Mouse (Mus musculus) midbrain, embryonic 13.5 days (tissue): Measurements from ENCODE around the gene Mocs2. TPM values are rescaled to one million over a fixed set of nuclear protein-coding genes. Genes with fewer than 3 reads are reported as not detected.
A peak's percentile ranks its signal among the peaks of the same experiment; 100 is the strongest.

Source experiments
- ATAC-seq: fragments of 200-750 bp; cut with Nextera tagmentation; 2 replicates; pipeline ENCODE4 v1.8.0; 2017; ENCODE audit warnings: mild to moderate bottlenecking, moderate TSS enrichment, moderate library complexity
- H3K27ac ChIP-seq: fragments of 300-500 bp; sonication (generic); 2 replicates; pipeline ENCODE4 v1.5.1; 2015; ENCODE audit warnings: inconsistent platforms, mild to moderate bottlenecking, moderate library complexity
- H3K27me3 ChIP-seq: fragments of 300-500 bp; sonication (generic); 2 replicates; pipeline ENCODE4 v1.6.1; 2015; ENCODE audit warnings: mild to moderate bottlenecking, inconsistent platforms
- H3K36me3 ChIP-seq: fragments of 300-500 bp; sonication (generic); 2 replicates; pipeline ENCODE4 v1.6.1; 2015; ENCODE audit warnings: mild to moderate bottlenecking, inconsistent platforms
- H3K4me1 ChIP-seq: fragments of 300-500 bp; sonication (generic); replicated peaks from 2 replicates; pipeline ENCODE4 v1.6.1; 2015; ENCODE audit warnings: inconsistent platforms
- H3K4me2 ChIP-seq: fragments of 300-500 bp; sonication (generic); replicated peaks from 2 replicates; pipeline ENCODE4 v1.6.1; 2015; ENCODE audit warnings: moderate library complexity, mild to moderate bottlenecking, inconsistent platforms
- H3K4me3 ChIP-seq: fragments of 300-500 bp; sonication (generic); replicated peaks from 2 replicates; pipeline ENCODE4 v1.5.1; 2015; ENCODE audit warnings: mild to moderate bottlenecking, inconsistent platforms
- H3K9ac ChIP-seq: fragments of 300-500 bp; sonication (generic); replicated peaks from 2 replicates; pipeline ENCODE4 v1.6.1; 2015; ENCODE audit warnings: mild to moderate bottlenecking, inconsistent platforms
- H3K9me3 ChIP-seq: fragments of 300-500 bp; sonication (generic); 2 replicates; pipeline ENCODE4 v1.6.1; 2016; ENCODE audit warnings: mild to moderate bottlenecking, inconsistent platforms
- WGBS: fragments of 180-500 bp; shearing (Covaris S2); methylation state at CpG from one replicate; pipeline ENCODE4 v1.1.7; 2015; 5-methylcytosine and 5-hydroxymethylcytosine counted together
- polyA plus RNA-seq: library from polyadenylated mRNA; unstranded; fragments of >200 nt; fragmentation: Nextera tagmentation; extraction: Ambion mirVana; gene quantifications from 2 replicates; pipeline ENCODE4 v1.2.1, GENCODE M21; 2015

The Mocs2 gene
- polyA plus RNA-seq, 1 experiment from 2014 or later = 99.6 TPM

DNA sequence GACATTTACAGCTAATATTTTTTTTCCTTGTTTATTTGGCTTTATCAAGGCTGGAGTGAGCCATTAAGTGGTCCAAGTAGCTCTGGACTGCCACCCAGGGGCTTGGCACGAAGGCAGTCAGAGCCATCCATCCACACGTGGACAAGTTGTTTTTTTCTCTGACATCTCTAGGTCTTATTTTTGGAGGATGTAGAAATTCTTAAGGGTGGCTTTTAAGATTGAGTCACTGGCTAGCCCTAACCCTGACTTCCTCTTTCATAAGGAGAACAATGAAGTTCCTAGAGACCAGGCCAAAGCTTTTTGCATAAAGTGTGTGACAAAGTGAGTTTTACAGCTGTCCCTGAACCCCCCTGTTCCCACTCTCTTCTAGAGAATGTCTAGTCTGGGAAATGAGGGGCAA, 16.5 kb downstream of the Mocs2 start:
- Histone ChIP-seq H3K9ac (no peak overlapping the region), H3K36me3 (peaks cover 13% of the 10 kb centered on the region), H3K4me1 (peaks cover 6% of the 10 kb centered on the region; the same call in 1 of the 2 replicates), H3K4me2 (no peak overlapping the region), H3K27me3 (no peaks in the 10 kb centered on the region), H3K4me3 (no peak overlapping the region), H3K27ac (no peak overlapping the region), H3K9me3 (no peaks in the 10 kb centered on the region)
- no peak for ATAC-seq
- 83% methylated on average over 2 of the region's 2 CpGs for WGBS

DNA sequence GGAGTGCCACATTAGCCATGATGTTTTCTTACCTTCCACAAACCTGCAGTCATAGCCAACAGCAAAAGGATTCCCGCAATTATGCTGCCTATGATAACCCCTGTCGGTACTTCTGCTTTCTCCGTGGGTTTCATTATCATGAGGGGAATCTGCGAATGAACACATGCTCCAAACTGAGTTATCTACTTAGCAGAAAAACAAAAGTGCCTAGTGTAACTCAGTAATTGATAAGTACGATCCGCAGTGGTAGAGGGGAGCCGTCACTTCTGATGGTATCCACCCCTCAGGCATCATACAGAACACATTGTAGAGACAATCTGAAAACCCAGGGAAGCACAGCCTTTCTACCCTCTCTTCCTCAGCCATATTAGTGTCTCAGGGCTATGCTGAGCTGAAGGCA, 19.0 kb downstream of the Mocs2 start:
- Histone ChIP-seq H3K9ac (no peak overlapping the region), H3K4me3 (no peak overlapping the region), H3K4me1 (peaks cover 12% of the 10 kb centered on the region; the same call in 1 of the 2 replicates), H3K27me3 (no peaks in the 10 kb centered on the region), H3K4me2 (no peak overlapping the region), H3K27ac (no peak overlapping the region), H3K36me3 (no peaks in the 10 kb centered on the region), H3K9me3 (no peaks in the 10 kb centered on the region)
- 95% methylated on average over 7 of the region's 7 CpGs for WGBS
- ATAC-seq = no peak

DNA sequence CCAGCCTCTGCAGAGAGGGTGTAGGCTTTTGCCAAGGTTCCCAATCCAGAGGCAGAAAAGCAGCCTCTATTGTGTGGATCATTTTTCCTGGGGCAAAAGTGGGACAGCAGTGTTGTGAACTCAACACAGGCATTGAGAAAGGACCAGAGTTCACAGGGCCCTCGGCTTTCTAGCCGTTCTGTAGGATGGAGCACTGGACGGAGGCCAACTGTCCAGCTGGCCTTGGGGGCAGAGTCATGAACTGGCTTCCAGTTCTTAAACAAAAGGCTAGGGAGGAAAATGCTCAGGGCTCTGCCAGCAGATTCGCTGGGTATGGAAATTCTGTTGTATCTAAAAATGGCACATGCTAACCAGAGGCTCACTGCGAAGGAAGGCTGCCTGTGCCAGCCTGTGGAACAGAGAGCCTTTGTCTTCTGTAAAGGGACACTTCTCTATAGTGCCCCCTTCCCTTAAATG, 20.5 kb downstream of the Mocs2 start:
- Histone ChIP-seq H3K27me3 (no peaks in the 10 kb centered on the region), H3K4me3 (no peak overlapping the region), H3K9ac (no peak overlapping the region), H3K4me1 (peaks cover 12% of the 10 kb centered on the region; the same call in 1 of the 2 replicates), H3K36me3 (no peaks in the 10 kb centered on the region), H3K9me3 (no peaks in the 10 kb centered on the region), H3K27ac (0 out of 2 replicates have a peak overlapping the region, but pooled peaks have one; percentile 7), H3K4me2 (no peak overlapping the region)
- peak; percentile 80 for ATAC-seq
- WGBS = 57% methylated on average over 5 of the region's 5 CpGs

DNA sequence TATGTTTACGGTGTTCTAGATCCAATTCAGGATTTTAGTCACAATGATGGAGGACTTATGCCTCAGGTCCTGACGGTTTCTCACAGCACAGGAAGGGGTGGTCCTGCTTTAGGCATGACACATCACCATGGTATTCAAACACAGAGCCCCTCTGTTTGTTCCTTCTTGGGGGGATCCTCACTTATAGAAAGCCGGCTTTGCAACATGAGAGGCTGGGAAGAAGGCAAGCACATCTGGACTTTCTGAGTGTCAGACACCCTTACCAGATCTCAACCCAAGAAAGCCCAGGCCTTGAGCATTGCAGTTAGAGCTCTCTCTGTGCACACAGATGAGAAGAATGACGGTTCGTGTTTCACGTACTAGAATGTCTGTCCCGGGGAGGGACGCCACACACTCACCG, 21.1 kb downstream of the Mocs2 start:
- Histone ChIP-seq H3K4me1 (peaks cover 12% of the 10 kb centered on the region; the same call in 1 of the 2 replicates), H3K27ac (0 out of 2 replicates have a peak overlapping the region, but pooled peaks have one; percentile 10), H3K36me3 (no peaks in the 10 kb centered on the region), H3K27me3 (no peaks in the 10 kb centered on the region), H3K4me2 (no peak overlapping the region), H3K4me3 (no peak overlapping the region), H3K9me3 (no peaks in the 10 kb centered on the region), H3K9ac (no peak overlapping the region)
- WGBS = 78% methylated on average over 9 of the region's 9 CpGs
- peak; percentile 71; the same call in 1 of the 2 replicates for ATAC-seq

DNA sequence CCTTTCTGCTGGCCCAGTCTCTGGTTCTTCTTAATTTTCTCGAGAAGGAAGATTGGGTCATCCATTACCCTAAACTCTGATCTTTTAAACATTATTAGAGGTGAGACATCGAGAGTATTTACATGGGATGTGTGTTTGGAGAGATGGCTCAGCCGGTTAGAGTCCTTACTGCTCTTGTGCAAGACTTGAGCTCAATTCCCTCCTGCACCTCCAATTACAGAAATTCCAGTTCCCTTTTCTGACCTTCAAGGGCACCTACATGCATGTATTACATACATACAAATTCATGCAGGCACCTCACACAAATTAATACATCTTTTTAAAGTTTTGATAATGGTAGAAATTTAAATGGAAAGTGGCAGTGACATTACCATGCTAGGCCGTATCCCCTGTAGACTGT, 22.5 kb downstream of the Mocs2 start:
- Histone ChIP-seq H3K9me3 (no peaks in the 10 kb centered on the region), H3K9ac (no peak overlapping the region), H3K4me2 (no peak overlapping the region), H3K27me3 (no peaks in the 10 kb centered on the region), H3K4me3 (no peak overlapping the region), H3K36me3 (no peaks in the 10 kb centered on the region), H3K4me1 (peaks cover 12% of the 10 kb centered on the region; the same call in 1 of the 2 replicates), H3K27ac (no peak overlapping the region)
- no peak for ATAC-seq
- 88% methylated on average over 4 of the region's 4 CpGs for WGBS

DNA sequence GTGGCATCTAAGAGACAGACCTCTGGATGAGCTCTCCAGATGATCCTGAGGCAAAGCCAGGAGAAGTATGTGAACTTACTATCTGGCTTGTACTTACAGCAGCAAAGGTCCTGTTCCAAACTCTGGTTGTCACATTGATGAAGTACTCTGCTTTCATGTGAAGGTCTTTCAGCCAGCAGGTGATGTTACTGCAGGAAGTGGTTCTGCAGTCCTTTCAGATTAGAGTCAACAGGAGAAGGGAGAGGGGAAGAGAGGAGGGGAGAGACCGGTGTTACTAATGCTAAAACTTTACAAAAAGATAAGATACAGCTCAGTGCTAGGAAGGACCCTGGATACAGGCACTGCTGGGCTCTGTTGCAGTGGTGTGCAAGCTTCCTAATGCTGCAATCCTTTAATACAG, 25.3 kb downstream of the Mocs2 start:
- Histone ChIP-seq H3K4me1 (peaks cover 13% of the 10 kb centered on the region; the same call in 1 of the 2 replicates), H3K9me3 (no peaks in the 10 kb centered on the region), H3K27me3 (no peaks in the 10 kb centered on the region), H3K4me2 (no peak overlapping the region), H3K27ac (no peak overlapping the region), H3K36me3 (no peaks in the 10 kb centered on the region), H3K9ac (no peak overlapping the region), H3K4me3 (no peak overlapping the region)
- 76% methylated on average over 1 of the region's 1 CpGs for WGBS
- ATAC-seq = no peak

DNA sequence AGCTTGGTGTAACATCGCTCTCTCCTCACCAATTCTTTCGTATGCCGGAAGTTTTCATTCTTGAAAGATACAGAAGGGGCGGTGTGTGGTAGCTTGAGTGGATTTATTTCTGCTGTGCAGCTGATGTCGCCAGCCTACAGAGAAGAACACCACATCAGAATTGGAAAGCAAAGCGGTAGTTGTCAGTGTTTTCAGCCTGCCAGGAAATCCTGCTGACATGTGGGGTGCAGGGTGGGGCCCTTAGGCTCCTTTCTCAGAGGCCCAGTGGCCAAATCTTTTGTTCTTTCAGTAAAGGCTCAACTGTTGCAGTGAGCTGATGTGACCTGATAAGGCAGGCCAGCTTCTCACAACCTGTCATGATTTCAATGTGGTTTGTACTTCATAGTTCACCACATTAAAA, 27.8 kb downstream of the Mocs2 start:
- no peak overlapping the region for H3K4me2 ChIP-seq
- no peak overlapping the region for H3K27ac ChIP-seq
- no peak overlapping the region for H3K4me3 ChIP-seq
- 79% methylated on average over 6 of the region's 6 CpGs for WGBS
- ATAC-seq = no peak
- H3K27me3 ChIP-seq = no peaks in the 10 kb centered on the region
- 0 out of 2 replicates have a peak, but pooled peaks cover 8% of the 10 kb centered on the region for H3K4me1 ChIP-seq
- H3K9me3 ChIP-seq = no peaks in the 10 kb centered on the region
- H3K36me3 ChIP-seq = no peaks in the 10 kb centered on the region
- H3K9ac ChIP-seq = no peak overlapping the region

DNA sequence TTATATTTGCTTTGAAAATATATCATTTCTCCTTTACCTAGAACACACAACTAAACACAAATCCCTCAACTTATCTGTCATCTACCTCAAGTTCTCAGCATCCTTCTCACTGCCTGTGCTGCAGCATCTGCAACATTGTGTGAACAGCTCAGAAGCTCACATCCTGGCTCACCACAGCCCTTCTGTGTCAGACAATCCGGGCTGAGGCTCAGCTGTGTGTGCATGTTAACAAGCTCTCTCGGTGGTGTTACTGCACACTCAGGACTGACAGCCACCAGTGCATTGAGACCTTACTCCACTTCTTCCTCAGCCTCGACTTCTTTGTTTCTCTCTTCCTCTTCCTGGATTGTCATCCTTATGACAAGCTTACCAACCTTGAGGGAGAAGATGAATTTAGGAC, 30.9 kb downstream of the Mocs2 start:
- WGBS = 62% methylated on average over 3 of the region's 3 CpGs
- no peak overlapping the region for H3K4me3 ChIP-seq

DNA sequence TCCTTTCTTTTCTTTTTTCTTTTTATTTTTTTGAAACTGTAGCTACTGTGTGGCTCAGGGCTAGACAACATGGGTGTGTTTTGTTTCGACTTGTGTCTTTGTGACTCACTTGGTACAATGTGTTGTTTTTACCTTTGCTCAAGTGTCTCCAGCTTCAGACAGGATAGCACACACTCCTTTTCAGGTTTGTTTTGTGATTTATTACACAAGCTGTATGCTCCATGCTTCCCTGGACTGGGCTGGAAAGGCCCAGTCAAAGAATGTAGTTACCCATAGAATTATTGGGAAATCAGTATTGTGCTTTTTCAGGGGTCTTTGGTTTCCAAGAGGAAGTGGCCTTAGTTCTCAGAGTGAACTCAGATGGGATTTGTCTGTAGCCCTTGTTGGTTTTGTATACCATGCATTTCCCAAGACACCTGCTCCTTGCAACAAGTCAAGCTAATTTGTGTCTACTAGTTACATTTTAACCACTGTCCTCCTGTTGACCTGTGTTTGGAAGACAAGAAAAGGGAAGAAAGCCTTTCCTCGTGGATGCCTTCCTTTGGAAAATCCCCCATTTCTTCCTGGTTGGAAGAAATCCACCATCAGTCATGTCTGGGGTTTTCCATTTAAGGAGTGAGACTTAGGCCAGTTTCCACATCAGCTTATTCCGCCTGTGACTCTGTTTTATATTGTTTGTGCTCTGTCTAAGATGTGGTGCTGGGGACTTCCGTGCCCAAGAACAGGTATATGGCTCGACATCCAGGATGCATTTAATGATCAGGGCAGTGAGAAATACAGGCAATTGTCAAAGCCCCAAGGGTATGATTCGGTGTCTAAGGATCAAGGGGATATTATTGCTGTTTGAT, 34.5 kb downstream of the Mocs2 start:
- no peak overlapping the region for H3K4me2 ChIP-seq
- no peaks in the 10 kb centered on the region for H3K9me3 ChIP-seq
- H3K36me3 ChIP-seq = no peaks in the 10 kb centered on the region
- no peaks in the 10 kb centered on the region for H3K27me3 ChIP-seq
- H3K9ac ChIP-seq = no peak overlapping the region
- no peak overlapping the region for H3K4me3 ChIP-seq
- peaks cover 13% of the 10 kb centered on the region; the same call in 1 of the 2 replicates for H3K4me1 ChIP-seq
- H3K27ac ChIP-seq = no peak overlapping the region
- ATAC-seq = no peak
- 85% methylated on average over 6 of the region's 6 CpGs for WGBS

More for the DNA sequence above, 30.9 kb downstream of the Mocs2 start:
- Histone ChIP-seq H3K36me3 (no peaks in the 10 kb centered on the region), H3K4me2 (no peak overlapping the region), H3K27me3 (no peaks in the 10 kb centered on the region), H3K27ac (no peak overlapping the region), H3K9ac (no peak overlapping the region), H3K9me3 (no peaks in the 10 kb centered on the region), H3K4me1 (0 out of 2 replicates have a peak, but pooled peaks cover 2% of the 10 kb centered on the region)
- ATAC-seq = no peak

DNA sequence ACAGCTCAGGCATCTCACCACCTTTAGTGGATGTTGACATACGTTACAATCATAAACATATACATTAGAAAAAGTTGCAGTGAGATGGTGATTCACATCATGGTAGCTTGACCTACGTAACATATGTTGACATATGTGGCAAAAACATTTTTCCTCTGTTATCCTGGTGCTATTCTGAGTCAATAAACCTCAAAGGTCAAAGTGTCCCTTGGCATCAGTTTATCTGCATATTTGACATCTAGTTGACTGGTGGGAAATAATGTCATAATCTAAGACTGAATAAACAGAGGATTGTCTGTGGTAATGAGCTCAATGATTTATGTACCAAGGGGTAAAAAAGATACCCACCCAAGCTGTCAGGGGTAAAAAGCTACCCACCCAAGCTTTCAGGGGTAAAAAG, 35.1 kb downstream of the Mocs2 start:
- no peak for ATAC-seq
- 90% methylated on average over 2 of the region's 2 CpGs for WGBS
- Histone ChIP-seq H3K9ac (no peak overlapping the region), H3K27me3 (no peaks in the 10 kb centered on the region), H3K36me3 (no peaks in the 10 kb centered on the region), H3K4me3 (no peak overlapping the region), H3K4me1 (peaks cover 13% of the 10 kb centered on the region; the same call in 1 of the 2 replicates), H3K27ac (no peak overlapping the region), H3K9me3 (no peaks in the 10 kb centered on the region), H3K4me2 (no peak overlapping the region)

DNA sequence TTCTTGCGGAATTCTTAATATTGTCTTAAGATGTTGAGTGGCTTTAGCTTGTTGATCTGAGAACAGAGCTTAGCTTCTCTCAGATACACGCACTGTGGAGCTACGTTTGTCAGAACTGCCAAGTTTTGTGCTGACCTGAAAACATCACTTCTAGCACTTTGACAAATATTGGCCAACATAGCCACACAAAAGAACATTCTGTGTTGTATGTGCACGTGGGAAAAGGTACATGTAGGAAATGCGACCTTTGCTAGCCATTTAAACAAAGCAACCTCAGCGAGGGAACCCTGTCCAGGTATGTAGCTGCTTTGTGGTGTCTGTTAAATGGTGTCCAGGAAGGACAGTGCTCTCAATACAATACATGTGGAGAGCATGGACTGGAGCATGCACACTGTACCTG, 36.0 kb downstream of the Mocs2 start:
- Histone ChIP-seq H3K27me3 (no peaks in the 10 kb centered on the region), H3K4me2 (no peak overlapping the region), H3K36me3 (no peaks in the 10 kb centered on the region), H3K27ac (no peak overlapping the region), H3K4me1 (peaks cover 13% of the 10 kb centered on the region; the same call in 1 of the 2 replicates), H3K9me3 (no peaks in the 10 kb centered on the region), H3K9ac (no peak overlapping the region), H3K4me3 (no peak overlapping the region)
- peak; percentile 34; the same call in 1 of the 2 replicates for ATAC-seq
- 93% methylated on average over 6 of the region's 6 CpGs for WGBS

DNA sequence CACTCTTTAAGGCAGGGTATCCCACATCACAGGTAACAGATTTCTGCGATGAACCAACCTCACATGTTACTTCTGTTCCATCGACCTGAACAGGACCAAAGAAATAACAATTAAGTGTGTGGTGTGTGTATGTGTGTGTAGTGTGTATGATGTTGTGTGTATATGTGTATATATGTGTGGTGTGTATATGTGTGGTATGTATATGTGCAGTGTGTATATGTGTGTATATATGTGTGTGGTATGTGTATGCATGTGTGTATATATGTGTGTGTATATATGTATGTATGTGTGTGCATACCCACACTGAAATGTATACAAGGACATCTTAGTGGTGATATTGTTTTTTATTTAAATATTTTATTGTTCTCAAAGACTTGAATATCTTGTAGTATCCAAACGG, 36.4 kb downstream of the Mocs2 start:
- peak; percentile 34; the same call in 1 of the 2 replicates for ATAC-seq
- Histone ChIP-seq H3K36me3 (no peaks in the 10 kb centered on the region), H3K4me2 (no peak overlapping the region), H3K9ac (no peak overlapping the region), H3K27me3 (no peaks in the 10 kb centered on the region), H3K9me3 (no peaks in the 10 kb centered on the region), H3K4me3 (no peak overlapping the region), H3K27ac (no peak overlapping the region), H3K4me1 (peaks cover 13% of the 10 kb centered on the region; the same call in 1 of the 2 replicates)
- WGBS = 95% methylated on average over 3 of the region's 3 CpGs
